Mouse (Mus musculus): ENCODE results near the gene Cers1.

GRCm38 (mm10) chr8:70279266-70279665 lies 36.3 kb upstream of the Cers1 start:
- TF ChIP-seq CTCF (IDR thresholded peaks at IDR 0.05; ENCODE audit: low read depth) (no peak), EP300 (optimal IDR thresholded peaks at IDR 0.05) (no peak)

Measured in stomach, postnatal 0 days (tissue).